Mouse (Mus musculus): ENCODE results near the gene Abhd17a. TPM values are rescaled to one million over a fixed set of nuclear protein-coding genes. Genes with fewer than 3 reads are reported as not detected.
"Not testable (repeated sequence)": the region's sequence is repeated elsewhere in the genome, so short reads cannot be mapped to it uniquely, and the experiment has no call there.

Gene Abhd17a
- total RNA-seq, 2 experiments from 2014 or later: 103 to 107 TPM

DNA sequence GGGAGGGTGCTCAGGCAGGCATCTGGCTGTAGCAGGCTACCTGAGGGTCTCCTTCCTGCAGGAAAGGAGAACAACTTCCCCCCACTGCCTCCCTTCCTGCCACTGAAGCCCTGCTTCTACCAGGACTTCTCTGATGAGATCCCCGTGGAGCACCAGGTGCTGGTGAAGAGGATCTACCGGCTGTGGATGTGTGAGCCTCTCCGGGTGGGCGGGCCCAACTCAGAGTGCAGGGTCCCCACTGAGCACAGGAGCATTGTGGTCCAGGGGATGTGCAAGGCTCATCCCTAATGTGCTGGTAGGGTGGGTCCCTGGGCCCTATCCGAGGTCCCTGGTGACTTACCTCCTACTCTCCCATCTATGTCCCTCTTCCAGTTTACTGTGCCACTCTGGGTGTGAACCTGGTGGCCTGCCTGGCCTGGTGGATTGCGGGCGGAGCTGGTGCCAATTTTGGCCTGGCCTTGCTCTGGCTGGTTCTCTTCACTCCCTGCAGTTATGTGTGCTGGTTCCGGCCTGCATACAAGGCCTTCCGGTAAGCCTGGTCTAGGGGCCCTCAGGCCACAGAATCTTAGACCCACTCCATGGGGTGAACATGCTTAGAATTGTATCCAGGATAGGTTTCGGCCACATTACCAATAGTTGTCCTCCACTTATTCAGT lies 19.3 kb upstream of the Abhd17a start:
- no peak for DNase-seq

GRCm38 (mm10) chr10:80608435-80608834 lies 18.3 kb upstream of the Abhd17a start:
- no peak for DNase-seq

- DNase-seq: no peak
Measured at GRCm38 (mm10) chr10:80606737-80607350, 16.7 kb upstream of the Abhd17a start.

DNA sequence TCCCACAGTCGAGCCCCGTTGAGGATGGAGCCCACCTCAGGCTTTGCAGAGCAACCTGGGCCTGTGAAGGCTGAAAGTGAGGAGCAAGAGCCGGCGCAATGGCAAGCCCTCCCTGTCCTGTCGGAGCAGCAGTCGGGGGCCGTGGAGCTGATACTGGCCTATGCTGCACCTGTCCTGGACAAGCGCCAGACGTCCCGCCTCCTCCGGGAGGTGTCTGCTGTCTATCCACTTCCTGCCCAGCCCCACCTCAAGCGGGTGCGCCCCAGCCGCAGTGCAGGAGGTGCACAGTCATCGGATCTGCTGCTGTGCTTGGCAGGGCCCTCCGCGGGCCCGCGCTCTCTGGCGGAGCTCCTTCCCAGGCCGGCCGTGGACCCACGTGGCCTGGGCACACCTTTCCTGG lies 16.2 kb upstream of the Abhd17a start:
- no peak for DNase-seq

DNA sequence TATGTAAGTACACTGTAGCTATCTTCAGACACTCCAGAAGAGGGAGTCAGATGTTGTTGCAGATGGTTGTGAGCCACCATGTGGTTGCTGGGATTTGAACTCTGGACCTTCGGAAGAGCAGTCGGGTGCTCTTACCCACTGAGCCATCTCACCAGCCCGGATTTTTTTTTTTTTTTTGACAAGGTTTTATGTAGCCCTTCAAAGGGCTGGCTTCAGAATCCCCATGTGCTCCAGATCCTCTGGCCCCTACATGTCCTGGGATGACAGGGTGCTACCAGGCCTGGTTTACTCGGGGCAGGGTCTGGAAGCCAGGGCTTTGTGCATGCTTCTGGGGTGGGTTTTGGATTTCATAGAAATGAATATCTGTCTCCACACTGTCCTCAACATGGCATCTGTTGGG lies 15.6 kb upstream of the Abhd17a start, which contains the start of gene Gm49322:
Gene Gm49322 (plus strand): TSS at position 301 of the 400 bp plus-strand sequence.
- DNase-seq: not testable (repeated sequence)

DNA sequence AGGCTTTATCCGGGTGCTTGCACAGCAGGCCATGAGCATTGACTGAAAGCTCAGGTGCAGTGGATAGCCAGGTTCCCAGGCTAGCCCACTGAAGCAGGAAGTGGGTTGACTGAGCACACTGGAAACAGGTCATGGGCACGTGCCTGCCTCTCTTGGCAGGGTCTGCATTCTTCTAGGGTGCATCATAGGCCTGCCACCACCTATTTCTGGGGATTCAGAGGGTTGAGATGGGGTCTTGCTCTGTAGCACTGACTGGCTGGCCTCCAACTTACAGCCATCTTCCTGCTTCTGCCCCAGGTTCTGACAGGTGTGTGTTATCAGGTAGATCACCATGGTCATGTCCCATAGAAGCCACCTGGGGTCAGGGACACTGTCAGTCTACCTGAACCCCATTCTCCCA lies 14.8 kb upstream of the Abhd17a start:
- no peak for DNase-seq

DNA sequence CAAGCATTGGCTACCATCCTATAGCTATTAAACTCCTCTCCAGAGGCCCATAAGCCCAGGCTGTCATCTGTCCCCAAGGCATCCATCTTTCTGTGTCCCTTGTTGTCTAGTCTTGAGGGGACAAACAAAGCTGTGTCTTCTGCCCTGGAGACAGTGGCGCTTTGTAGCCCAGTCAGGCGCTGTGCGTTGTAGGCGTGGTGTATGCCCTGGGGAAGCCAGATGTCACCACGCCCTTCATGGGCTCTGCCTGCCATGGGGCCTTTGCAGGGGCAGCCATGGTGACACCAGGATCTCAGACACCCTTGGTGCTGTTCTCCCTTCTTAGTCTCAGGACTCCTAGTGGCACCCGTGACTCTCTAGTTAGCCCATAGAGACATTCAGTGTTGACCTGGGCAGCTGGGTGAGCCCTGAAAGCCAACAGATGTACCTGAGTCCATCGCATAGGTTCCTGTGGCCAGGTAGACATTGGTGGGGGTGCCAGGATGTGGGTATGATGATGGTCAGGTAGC lies 13.9 kb upstream of the Abhd17a start:
- DNase-seq: no peak

DNA sequence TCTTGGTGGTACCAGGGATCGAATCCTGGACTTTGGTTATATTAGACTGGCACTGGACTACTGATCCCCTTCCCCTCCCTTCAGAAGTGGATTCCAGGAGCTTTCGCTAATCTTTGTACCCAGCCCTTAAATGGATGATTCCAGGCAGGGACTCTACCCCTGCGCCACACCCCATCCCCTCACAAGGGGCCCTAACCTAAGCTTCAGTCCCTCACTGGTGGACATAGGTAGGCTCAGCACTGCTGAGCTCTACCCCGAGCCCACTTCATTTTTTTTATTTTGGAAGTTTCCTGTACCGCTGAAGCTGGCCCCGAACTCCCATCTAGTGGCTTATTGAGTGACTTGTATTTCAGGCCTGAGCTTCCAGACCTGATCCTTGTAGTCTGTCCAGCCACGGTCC lies 13.2 kb upstream of the Abhd17a start:
- no peak for DNase-seq

DNA sequence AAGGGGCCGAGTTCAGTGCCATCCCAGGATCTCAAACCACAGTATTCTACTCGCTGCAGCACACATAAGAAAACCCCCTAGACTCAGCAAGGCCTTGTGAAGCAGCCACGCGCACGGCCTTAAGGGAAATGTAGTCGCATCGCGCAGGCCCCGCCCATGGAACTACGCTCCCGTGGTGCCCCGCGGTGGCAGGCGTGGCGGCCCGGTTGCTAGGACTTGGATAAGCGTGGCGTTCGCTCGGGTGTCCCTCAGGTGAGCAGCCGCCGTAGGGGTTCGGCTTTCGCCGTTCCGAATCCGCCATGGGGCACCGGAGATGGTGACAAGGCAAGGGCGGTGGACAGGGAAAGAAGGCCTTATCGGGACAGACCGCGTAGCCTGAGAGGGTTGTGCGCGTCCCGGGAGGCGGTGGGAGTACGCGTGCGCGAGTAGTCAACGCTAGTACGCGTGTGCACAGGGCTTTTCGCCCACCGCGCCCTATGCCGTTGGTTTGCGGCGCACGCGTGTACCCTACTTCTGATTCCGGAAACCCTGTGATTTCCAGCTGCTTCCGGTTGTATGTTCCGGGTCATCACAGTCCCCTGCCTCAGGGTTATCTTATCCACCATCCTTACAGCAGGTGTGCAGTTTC lies 12.7 kb upstream of the Abhd17a start, which contains the start of the genes Scamp4 and Adat3:
Gene Scamp4 (plus strand): TSS at position 175 of the 628 bp plus-strand sequence.
Gene Adat3 (plus strand): TSS at position 183 of the 628 bp plus-strand sequence.
- peak; percentile 96 to 97 for DNase-seq

DNA sequence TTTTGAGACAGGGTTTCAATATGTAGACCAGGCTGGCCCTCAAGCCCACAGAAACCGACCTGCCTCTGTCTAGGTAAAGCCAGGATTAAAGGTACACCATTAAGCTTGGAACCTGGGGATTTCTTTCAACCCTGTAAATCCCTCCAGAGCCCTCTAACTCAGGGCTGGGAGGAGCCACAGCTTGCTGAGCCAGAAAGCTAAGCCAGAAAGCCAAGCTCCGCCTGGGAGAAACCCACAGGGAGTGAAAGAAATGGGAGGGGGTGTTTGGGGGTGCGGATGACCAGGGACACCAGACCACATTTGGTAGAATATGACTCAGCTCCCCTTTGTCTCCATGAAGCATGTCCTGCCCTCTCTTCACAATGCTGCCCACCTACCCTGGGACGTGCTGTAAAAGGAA lies 6.2 kb upstream of the Abhd17a start:
- peak; percentile 42 to 54 for DNase-seq

GRCm38 (mm10) chr10:80589127-80589878 lies 838 bp downstream of the Abhd17a start:
- peak in 1 of 2 experiments; percentile 53 for DNase-seq

- peak; percentile 27 to 43 for DNase-seq
Measured at GRCm38 (mm10) chr10:80587305-80587657, 2.9 kb downstream of the Abhd17a start.

GRCm38 (mm10) chr10:80586407-80587304 lies 3.5 kb downstream of the Abhd17a start:
- no peak for DNase-seq

DNA sequence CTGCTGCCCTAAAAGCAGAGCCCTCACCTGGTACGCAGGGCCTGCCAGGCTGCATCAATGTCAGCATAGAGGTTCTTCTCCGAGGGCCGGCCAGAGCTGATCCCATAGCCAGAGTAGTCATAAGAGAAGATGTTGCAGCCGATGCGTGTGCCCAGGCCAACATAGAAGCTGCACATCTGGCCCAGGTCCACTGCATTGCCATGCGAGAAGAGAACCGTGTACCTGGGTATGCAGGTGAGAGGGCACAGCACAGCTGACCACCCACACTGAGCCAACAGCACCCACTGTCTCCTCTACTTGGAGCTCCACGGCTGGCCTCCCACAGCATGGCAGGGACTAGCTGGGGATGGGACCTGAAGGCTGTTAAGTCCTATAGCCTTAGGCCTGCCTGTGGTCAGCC lies 4.6 kb downstream of the Abhd17a start:
- DNase-seq: no peak

GRCm38 (mm10) chr10:80584642-80585552 lies 5.2 kb downstream of the Abhd17a start:
- DNase-seq: no peak

DNA sequence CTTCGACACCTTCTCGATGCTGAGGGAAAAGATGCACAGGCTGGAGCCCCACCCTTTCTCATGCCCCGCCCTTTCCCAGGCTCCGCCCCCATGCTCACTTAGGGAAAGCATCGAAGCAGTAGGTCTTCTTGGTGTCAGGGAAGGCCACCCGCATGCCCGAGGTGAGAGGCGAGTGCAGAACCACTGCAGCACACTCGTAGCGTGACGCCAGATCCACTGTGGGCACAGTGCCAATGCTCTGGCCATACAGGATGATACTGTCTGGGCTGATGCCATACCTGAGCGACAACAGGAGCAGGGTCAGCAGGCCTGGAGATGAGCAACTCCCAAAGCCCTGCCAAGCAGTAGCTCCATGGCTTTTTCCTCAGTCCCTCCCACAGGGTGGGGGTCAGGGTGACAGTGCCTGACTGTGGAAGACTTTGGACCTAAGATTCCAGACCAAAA lies 6.1 kb downstream of the Abhd17a start:
- peak in 1 of 2 experiments; percentile 34 for DNase-seq

- no peak for DNase-seq
Measured at GRCm38 (mm10) chr10:80583047-80583446, 7.1 kb downstream of the Abhd17a start.

DNA sequence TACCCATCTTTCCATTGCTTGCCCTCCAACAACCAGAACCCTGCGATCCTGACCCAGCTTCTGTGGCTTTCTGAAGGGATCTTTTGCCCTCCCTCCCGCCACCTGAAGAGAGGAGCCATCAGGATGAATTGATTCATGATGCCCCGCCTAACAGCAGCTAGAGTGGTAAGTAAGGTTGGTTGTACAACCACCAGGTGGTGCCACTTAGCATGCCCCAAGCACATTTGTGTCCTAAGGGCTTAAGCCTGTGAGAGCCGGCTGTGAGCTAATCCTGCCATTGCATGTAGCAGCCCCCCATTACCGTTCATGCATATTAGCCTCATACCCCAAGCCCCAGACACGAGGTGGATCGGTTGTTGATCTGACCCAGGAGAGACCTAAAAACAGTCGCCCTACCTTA lies 11.2 kb downstream of the Abhd17a start:
- peak; percentile 59 to 71 for DNase-seq

GRCm38 (mm10) chr10:80578131-80578750 lies 11.9 kb downstream of the Abhd17a start:
- peak; percentile 88 to 92 for DNase-seq
